Mouse (Mus musculus) urinary bladder, adult 18-20 months (tissue): ENCODE measurements around the gene Tom1.
A peak's percentile ranks its signal among the peaks of the same experiment; 100 is the strongest.

Experiments
- DNase-seq, 2 experiments: peaks; one replicate each; pipeline ENCODE4 v3.0.0; 2022; ENCODE audit warnings: low spot score in 2 of 2, mixed read lengths in 2 of 2

Tom1 gene

DNA sequence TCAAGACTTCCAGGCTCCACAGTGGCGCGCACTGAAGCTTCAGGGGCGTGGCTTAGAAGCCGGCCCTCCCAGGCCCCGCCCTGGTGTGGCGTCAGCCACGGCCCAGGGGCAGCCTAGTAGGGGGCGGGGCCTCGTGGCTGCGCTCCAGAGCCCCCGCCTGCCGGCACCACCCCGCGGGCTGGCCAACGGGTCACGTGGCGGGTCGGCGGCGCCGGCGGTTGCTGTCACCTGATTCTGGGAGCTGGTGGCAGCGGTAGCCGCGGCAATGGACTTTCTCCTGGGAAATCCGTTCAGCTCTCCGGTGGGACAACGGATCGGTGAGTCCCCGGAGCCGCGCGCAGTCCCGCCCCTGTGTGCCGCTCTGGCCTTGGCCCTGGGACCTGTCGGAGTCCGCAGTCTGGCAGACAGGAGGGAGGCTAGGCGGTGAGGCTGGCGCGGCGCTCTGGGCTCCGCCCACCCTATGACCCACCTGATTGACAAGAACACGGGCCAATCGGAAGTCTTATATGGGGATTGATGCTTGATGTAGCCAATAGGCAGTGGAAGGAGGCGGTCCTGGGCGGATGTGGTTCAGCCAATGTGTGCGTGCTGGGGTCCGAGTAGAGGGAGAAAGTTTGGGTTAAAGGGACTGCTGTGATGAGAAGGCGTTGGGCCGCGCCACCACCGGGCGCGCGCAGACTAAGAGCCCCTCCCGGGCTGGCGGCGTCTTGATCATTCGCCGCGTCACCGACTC, at the start of gene Tom1:
Gene Tom1 (plus strand): TSS at position 195 of the 733 bp plus-strand sequence.
- peak; percentile 97 to 99 for DNase-seq

GRCm38 (mm10) chr8:74987436-74987835, 46.1 kb upstream of the Tom1 start:
- DNase-seq: no peak

GRCm38 (mm10) chr8:74990021-74990420, 43.5 kb upstream of the Tom1 start:
- DNase-seq: no peak

DNA sequence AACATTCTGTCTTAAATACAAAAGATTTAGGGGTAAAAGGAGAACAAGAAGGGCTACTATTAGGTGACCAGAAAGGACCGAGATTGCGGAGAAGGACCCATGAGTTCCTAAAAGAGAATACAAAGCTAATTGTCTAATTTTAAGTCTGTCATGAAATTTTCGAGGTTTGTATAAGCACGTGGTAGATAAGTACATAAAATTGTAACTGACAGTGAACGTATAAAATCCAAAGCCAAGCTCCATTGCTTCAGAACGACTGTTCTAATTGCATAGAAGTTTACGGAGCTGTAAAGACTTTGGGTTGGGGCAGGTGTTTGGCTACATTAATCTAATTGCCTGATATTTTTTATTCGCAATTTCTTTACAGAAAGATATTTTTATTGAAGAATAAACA, 40.4 kb upstream of the Tom1 start, which contains the start of gene Hmgxb4:
Gene Hmgxb4 (plus strand): TSS at position 276 of the 394 bp plus-strand sequence.
- DNase-seq: no peak

DNA sequence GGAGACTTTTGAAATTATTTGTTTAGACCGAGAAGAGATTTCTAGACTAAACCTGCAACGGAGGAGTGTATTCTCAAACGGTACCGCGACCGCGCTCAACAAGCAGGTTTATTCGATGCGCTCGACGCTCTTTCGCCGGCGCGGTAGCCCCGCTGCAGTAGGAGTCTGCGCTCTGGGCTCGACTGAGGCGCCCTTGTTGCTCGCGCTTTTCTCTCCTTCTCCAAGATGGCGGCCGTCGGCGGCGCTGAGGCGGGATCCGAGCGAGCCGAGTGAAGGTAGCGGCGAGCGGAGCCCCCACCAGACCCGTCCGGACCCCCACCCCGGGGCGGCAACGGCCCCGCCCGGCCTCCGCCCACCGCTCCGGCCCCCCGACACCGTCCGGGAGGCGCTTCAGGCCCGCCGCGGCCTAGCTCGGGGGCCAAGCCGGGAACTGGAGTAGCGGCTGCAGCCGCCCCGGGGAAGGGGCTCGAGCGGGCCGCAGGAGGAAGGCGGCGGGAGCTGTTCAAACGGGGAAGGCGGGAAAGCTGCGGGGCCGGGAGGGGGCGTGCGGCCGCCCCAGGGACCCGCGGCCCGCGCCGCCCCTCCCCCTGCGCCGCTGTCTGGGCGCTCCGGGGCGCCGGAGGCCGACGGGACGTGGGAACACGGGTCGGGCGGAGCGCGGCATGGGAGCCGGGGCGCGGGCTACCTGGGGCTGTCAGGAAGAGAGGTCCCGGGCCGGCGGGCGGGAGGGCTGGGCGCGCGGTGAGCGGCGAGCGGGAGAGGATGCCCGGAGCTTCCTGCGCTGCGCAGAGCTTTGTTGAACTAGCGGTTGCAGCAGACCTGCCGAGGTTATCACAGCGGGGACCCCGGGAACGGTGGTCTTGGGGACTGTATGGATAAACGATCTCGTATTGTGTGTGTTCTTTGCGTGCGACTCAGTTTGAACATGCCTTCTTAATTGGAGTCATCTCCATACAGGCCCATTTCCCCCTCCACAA, 39.7 kb upstream of the Tom1 start:
- DNase-seq: peak; percentile 74 to 81

DNA sequence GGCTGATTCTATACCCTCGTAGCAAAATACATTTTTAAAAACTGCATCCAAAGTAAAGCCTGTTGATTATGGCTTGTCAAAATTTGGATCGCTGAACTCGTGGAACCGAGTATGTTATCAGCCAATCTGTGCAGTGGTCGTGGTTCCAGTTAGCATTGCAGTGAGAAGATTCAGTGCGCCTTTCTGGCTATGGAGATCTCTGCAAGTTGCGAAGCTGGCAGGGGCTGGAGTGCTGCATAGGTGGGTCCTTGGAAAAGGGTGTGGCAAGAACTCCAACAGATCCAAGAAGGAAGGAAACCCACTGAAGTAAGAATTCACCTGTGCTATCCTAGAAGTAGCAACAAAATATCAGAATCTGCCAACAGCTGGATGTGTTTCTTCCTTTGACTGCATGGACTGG, 39.0 kb upstream of the Tom1 start:
- no peak for DNase-seq

- DNase-seq: no peak
Observed at GRCm38 (mm10) chr8:75000431-75000830, 33.1 kb upstream of the Tom1 start.

DNA sequence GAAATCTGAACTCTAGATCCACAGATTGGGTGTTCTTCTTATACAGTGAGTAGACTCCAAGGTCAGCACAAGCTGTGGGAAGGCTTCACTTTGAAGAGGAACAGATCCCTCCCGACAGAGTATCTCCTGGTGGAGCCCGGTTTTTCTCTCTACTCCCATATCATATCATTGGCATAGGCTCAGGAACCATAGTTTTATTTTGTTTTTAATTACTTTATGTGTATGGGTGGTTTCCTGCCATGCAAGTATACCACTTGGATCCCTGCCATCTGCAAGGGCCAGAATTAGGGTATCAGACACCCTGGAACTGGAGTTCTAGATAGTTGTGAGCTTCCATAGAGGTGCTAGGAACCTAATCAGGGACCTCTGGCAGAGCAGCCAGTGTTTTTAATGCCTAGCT, 24.7 kb upstream of the Tom1 start:
- DNase-seq: no peak

DNA sequence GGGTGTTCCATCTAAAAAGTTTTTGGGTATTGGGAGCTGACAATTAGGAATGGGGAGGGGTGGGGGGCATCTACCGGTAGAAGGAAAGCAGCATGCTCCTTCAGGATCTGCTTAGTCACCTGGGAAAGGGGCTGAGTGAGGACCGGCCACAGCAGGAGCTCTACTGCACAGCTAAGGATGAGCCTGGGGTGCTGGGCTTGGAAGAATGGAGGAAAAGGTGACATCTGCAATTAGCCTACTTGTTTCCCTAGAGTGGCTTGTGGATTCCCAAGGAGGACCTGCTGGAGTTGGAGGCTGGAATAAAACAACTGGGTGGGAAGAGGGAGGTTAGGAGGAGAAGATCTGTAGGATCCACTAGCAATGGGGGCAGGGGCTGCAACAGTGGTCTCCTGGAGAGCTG, 19.9 kb upstream of the Tom1 start:
- DNase-seq: no peak

DNA sequence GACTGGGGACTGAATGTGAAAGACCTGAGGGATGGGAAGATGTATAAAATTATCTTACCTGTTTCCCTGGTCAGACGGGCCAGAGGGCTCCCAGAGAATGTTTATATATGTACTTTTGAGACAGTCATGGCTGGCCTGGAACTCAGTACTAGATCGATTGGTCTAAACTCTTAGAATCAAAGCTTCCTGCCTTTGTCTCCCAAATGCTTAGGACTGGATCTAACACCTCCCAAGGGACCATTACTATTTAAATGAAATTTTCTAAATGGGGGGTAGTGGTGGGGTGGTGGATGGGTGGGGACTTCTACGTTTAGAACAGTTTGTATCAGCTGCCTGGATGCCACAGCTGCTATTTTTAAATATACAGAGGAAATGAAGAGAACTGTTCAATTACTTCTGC, 19.5 kb upstream of the Tom1 start:
- no peak for DNase-seq

GRCm38 (mm10) chr8:75015981-75016380, 17.5 kb upstream of the Tom1 start:
- DNase-seq: no peak

DNA sequence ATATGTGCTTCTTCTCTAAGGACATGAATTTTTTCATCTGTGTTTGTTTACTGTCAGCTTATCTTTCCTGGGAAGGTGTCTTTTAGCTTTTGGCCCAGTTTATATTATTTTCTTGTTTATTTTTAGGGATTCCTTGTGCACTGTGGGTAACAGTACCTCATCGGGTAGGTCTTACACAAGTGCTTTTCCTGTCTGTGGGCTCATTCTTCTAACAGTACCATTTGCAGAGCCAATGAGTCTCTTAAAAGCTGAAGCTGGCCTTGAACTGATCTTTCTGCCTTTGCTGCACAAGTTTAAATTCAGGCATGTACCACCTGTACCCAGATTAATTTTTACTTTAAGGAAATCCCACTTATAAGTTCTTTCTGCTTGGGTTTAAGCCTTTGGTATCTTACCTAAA, 17.1 kb upstream of the Tom1 start:
- DNase-seq: no peak

DNA sequence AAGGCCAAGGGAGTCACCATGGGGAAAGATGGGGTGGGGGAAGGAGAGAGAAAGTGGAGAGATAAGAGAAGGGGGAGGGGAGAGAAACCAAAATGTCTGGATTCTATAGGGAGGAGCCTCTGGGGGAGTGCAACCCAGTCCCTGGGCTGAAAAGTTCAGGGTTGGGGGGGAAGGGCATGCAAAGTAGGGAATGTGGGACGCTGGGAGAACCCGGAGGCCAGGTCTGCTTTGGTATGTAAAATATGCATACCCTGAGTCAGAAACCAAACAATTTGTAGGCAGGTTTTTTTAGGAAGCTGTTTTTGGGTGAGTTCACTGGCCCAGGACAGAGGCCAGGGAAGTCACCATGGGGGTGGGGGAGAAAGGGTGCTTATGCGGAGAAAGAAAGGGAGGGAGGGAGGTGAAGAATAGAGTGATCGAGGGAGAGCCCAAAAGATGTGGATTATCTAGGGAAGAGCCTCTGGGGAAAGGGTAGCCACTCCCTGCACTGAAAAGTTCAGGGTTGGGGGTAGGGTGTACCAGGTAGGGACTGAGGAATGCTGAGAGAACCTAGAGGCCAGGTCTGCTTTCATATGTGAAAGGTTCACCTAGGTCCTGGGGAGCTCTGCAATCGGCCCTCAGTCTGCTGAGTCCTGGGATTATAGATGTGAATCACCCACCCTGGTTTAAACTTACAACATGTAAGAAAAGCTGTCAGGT, 15.1 kb upstream of the Tom1 start:
- no peak for DNase-seq

GRCm38 (mm10) chr8:75023660-75024316, 9.7 kb upstream of the Tom1 start:
- no peak for DNase-seq

- DNase-seq: no peak
Observed at GRCm38 (mm10) chr8:75025809-75026208, 7.7 kb upstream of the Tom1 start.

DNA sequence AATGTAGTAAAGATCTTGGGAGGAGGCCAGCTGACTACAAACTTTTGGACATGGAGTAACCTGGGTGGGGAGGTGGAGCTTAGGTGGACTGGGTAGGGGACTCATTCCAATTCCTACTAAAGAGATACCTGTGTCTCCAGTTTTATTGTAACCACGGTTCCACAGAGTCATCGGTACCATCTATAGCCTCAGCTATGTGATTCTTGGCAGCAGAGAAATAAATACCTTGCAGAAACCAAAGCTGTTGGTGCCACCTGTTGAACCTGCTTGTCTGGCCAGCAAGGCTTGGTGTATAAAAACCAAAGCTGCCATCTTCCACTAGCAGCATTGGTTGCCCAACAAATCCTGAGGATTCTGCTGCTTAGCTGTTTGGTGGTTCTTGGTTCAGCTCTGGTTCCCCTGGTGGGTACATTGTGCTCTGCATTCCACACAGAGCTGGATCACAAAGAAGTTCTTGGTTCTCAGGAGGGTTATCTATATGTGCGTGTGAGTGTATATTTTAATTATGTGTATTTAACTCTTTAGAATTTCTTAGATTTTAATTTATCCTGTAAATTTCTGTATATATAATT, 3.0 kb upstream of the Tom1 start:
- DNase-seq: no peak

DNA sequence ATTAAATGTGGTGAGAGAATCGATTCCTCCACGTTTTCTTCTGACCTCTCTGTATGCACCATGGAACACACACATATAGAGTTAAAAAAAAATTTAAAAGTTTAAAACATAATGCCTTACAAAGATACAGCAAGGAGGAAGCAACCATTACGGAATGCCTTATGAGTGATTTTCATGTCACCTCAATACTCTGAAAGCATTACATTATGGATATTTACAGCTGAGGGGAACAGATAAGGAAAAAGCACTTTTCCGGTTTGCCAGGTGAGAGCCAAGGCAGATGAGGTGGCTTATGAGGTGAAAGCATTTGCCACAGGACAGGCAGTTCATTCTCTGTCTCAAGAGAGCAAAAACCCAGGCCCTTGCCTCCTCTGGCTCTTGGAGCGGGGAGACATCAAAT, 544 bp upstream of the Tom1 start:
- no peak for DNase-seq

GRCm38 (mm10) chr8:75034285-75034684, 780 bp downstream of the Tom1 start:
- DNase-seq: no peak

- DNase-seq: no peak
Observed at GRCm38 (mm10) chr8:75035640-75036039, 2.1 kb downstream of the Tom1 start.

DNA sequence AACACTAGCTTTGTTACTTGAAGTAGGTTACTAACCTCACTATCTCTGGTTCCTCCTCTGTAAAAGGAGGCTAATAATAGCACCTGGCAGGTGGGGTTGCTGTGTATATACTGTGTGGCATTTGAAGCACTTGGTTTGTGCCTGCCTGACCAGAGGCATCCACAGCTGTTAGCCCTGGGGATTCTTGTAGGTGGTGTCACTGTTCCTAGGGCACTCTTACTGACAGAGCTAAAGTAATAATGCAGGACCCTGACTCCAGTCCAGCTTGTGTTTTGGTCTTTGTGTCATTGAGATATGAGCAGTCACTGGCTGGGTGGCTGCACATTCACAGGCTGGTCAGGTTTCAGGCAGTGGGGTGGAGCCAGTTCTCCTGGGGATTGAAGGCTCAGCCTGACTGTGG, 5.0 kb downstream of the Tom1 start:
- DNase-seq: no peak

DNA sequence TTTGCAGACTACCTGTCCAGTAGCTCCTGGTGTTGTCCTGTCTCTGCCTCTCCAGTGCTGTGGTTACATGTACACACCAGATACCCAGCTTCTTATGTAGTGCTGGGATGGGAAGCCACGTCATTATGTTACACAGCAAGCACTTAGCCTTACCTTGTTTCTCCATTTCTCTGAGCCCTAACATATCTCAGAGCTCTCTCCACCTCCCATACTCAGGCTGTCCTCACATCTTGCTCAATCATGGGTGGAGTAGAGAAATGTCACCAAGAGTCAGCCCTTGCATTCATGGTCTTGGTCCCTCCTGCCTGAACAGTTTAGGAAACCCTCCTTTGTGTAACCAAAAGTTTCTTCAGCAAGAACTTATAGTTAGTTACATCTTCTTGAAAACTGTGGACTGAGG, 6.2 kb downstream of the Tom1 start:
- DNase-seq: peak in 1 of 2 experiments; percentile 13
